Mouse (Mus musculus) v-Abl transformed pro-B cells (cell line): ENCODE data around the gene Ptprf.

ENCODE experiments used
- in situ Hi-C, 2 experiments: fragments of 400-800 bp; cut with MboI; formaldehyde crosslinking; loops; one replicate each; pipeline ENCODE4 v1.15.1; 2025; ENCODE audit not compliant: unreplicated experiment in 2 of 2

Gene Ptprf

GRCm38 (mm10) chr4:118291231-118291630 is at the start of gene Ptprf:
TSS of gene Ptprf (minus strand) at chr4:118291405.
- in situ Hi-C loops = loop anchor here (5.0 to 10.0 kb wide), 4 partner anchors 76 to 459 kb away; partner anchors contain the start of gene Slc6a9 (in 2 of the 2)

DNA sequence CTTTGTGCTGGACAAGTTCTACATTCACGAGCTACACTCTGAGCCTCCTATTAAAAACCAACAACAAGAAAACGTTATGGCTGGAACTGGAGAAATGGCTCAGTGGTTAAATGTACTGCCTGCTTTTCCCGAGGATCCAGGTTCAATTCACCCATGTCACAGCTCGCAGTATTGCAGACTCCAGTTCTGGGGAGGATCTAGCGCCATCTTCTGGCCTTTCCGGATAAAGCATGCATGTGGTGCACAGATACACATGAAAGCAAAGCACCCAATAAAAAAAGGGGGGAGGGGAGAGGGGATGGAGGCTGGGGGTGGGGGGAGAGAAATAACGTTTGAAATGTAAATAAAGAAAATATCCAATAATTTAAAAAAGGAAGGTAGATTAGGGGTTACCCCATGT is 45.5 kb upstream of the Ptprf start:
- in situ Hi-C loops = loop anchor here in 1 of 2 experiments (5.0 kb wide), 1 partner anchor 119 kb away; no protein-coding TSS in a partner anchor

- in situ Hi-C loops = loop anchor here in 1 of 2 experiments (5.0 kb wide), 1 partner anchor 119 kb away; no protein-coding TSS in a partner anchor
Observed at GRCm38 (mm10) chr4:118335991-118336390, 44.8 kb upstream of the Ptprf start.

DNA sequence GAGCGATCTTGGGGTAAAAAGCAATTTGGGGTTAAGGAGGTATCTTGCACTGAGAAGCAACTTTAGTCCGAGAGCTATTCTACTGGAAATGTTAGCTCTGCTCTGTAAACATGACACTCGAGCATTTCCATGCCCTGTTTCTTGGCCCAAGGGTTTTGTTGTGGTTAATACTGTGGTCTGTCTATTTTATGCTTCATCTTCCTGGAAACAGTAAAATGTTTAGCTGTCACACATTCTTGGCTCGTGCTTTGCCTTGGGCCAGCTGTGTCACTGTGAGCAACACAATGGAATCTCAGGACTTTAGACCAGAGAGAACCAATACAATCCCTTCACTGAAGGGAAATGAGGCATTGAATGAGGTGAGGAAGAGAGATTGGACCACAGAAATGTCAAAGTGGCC is 40.6 kb upstream of the Ptprf start:
- in situ Hi-C loops = no loop called here

- in situ Hi-C loops = no loop called here
Observed at GRCm38 (mm10) chr4:118326476-118326875, 35.3 kb upstream of the Ptprf start.

- in situ Hi-C loops = no loop called here
Observed at GRCm38 (mm10) chr4:118320636-118321035, 29.4 kb upstream of the Ptprf start.

GRCm38 (mm10) chr4:118319706-118320344 is 28.6 kb upstream of the Ptprf start:
- in situ Hi-C loops = no loop called here

DNA sequence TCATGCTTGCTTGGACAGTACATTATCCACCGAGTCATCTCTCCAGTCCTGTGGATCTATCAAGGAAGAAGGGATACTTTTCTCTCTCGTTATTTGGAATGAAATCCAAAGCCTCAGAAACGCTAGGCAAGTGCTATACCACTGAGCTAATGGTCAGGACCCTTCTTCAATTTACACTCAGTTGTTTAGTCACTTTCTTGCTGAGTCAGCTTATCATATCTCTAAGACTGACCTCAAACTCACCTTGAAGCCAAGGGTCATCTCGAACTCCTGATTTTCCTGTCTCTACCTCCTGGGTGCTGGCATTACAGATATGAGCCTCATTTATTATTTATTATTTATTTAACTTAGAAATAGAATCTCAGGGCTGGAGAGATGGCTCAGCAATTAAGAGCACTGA is 25.5 kb upstream of the Ptprf start:
- in situ Hi-C loops = no loop called here

DNA sequence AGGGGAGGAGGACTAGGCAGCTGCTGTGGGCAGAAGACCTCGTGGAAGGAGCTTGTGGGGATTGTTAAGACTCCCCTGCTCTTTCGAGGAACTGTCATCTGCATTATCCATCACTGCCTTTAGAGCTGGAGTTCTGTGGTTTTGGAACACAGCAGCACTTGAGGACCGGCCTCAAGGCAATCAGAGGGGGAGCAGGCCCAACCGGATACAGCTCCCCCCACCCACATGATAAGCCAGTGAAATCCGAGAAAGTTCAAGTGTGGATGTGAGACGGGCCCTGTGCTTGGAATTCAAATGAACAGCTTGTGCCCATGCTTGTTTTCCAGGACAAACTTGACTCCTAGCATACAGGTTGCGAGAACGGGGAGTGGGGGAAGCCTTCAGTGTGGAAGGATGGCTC is 24.1 kb upstream of the Ptprf start:
- in situ Hi-C loops = no loop called here

DNA sequence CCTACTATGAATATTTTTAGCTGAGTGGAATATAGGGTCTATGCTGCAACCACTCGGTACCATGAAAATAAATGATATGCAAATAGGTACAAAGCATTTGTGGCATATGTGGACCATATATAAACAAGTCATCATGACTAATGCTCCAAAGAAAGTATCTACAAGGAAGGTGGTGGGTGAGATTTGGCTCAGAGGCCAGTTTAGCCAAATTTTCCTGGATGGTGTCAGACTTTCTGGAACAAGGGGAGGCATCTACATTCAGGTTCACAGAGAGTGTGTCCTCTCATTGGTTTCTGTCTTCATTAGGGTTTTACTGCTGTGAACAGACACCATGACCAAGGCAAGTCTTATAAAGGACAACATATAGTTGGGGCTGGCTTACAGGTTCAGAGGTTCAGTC is 19.3 kb upstream of the Ptprf start:
- in situ Hi-C loops = no loop called here

DNA sequence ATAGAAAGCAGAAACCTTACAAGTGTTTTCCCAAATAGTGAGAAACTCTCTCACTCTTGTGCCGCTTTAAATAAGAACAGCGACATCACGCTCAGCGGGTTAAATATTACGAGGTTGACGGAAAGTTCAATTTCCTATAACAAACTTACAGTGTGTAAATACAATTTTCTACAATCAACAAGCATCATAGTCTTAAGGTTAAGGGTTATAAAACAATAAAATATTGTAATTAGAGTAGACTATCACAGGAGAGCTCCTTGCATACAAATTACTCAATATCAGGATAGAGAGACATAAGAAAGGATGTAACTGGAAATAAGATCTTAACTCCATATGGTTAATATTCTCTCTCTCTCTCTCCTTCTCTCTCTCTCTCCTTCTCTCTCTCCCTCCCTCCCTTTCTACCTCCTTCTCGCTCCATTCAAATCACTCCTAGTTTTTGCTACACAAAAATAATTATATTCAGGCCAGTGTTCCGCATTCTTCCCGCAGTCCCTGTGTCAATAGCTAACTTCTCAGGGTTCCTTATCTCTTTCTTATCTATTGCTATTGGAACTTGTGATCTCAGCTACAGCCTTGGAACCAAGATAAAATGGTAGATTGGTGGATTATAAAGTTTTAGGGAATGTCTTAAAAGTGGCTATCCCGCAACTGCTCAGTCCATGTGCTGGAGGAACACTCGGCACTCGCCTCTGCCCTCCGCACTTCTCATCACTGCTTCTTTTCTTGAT is 16.5 kb upstream of the Ptprf start:
- in situ Hi-C loops = no loop called here

DNA sequence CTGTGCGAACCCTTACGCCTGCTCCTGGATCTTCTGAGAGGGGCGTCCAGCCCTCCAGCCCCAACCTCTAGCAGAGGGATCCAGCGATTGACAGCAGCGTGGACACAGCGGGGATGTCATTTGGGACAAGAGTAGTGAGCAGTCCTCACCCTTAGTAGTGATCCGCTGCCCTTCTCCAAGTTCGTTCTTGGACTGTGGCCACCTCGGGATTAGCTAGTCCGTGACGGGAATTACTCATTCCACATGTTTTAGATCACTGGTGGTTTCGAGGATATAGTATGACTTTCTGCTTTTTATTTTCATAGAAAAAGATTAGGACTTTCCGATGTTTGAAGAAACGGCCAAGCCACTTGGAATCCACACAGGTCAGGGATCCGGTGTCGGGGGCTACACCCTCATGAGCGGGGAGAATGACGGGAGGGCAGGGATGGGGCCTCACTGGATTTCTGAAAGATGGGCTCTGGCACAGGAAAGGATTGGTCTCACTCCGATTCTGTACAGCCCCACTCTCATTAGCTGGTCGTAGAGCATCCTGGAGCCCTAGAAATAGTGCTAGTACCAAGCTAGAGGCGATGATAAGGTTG is 15.0 kb upstream of the Ptprf start:
- in situ Hi-C loops = no loop called here

DNA sequence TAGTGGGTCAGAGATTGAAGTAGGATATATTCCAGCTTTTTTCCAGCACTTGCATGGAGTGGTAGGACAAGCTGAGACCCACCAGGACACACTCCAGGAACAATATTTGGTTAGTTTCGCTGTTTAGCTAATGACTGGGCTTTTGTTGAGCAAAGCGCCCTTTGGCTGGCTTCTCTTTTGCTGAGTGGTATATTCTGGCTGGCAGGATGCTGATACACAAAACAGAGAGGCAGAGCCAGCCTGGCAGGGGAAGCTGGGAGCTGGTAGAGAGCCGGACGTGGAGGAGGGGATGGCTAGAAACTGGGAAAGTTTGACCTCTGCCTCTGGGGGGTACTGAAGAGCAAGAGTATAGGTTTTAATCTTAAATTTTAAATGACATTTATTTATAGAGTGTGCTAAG is 13.8 kb upstream of the Ptprf start:
- in situ Hi-C loops = no loop called here

GRCm38 (mm10) chr4:118297844-118298243 is 6.6 kb upstream of the Ptprf start:
- in situ Hi-C loops = loop anchor here in 1 of 2 experiments (10.0 kb wide), 2 partner anchors 83 to 463 kb away; partner anchors contain the start of gene Slc6a9

DNA sequence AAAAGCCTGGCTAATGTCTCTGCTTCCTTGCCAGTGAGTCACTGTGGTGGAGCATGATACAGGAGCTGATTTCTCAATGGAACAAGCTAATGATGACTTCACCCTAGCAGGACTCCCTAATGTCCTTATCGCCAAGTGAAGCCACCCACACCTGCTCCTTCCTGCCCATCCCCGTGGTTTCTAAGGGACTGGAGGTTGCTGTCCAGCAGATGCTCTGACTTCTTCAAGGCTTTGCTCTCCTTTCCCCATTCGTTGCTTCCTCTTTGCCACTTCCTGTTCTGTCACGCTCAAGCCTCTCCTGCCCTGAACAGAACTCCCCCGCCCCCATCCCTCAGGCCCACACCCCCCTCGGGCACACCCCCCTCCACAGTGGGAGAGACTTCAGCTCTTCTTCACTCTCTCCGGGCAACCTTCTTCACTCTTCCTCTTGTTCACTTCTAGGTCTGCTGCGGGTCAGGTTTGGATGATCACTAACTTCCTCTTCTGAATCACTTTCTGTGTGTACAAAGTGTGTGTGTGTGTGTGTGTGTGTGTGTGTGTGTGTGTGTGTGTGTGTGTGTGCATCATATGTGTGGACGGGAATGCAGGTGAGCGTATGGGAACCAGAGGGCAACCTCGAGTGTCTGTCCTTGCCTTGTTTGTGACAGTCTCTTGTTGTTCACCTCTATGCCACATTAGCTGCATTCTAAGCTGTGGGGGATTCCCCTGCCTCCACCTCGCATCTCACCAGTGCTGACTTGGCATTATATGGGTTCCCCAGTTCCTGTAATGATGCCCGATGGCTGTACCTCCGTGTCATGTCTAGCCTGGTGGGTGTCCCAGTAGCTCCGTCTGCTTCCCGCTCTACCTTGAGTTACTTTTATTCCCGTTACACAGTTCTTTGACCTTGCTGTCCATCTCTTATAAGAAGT is 4.7 kb upstream of the Ptprf start:
- in situ Hi-C loops = loop anchor here in 1 of 2 experiments (10.0 kb wide), 2 partner anchors 81 to 461 kb away; partner anchors contain the start of gene Slc6a9

- in situ Hi-C loops = loop anchor here (5.0 to 10.0 kb wide), 4 partner anchors 80 to 463 kb away; partner anchors contain the start of gene Slc6a9 (in 2 of the 2)
Observed at GRCm38 (mm10) chr4:118294811-118295210, 3.6 kb upstream of the Ptprf start.

GRCm38 (mm10) chr4:118292741-118293306 is 1.6 kb upstream of the Ptprf start:
- in situ Hi-C loops = loop anchor here (5.0 to 10.0 kb wide), 4 partner anchors 78 to 461 kb away; partner anchors contain the start of gene Slc6a9 (in 2 of the 2)

DNA sequence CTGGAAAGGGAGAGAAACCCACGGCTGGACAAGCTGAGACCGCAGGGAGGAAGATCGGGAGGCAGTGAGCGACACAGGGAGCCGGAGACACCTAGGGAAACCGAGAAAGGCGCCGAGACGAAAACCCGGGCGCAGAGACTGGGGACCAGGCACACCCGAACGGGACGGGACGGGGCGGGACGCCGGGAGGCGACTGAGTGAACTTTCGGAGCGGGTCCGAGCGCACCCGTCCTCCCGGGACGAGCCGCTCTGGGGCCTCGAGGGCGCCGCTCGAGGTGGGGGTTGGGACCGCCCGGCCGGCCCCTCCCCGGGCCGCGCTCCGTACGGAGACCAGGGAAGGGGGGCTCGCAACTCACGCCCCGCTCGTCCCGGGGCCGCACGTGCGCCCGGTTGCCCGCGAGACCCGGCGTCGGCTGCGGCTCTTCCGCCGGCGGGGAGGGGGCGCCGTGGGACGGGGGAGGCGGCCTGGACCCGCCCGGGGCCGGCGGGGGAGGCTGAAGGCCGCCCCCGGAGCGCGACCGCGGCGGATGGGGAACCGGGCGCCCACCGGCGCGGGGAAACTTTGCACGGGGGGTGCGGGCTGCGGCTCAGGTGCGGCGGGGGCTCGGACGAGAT is 682 bp downstream of the Ptprf start:
- in situ Hi-C loops = loop anchor here (5.0 to 10.0 kb wide), 4 partner anchors 76 to 458 kb away; partner anchors contain the start of gene Slc6a9 (in 2 of the 2)

- in situ Hi-C loops = loop anchor here (5.0 to 10.0 kb wide), 6 partner anchors 75 to 585 kb away; partner anchors contain the start of gene Slc6a9 (in 2 of the 2)
Observed at GRCm38 (mm10) chr4:118289960-118290415, 1.2 kb downstream of the Ptprf start.
